Mouse (Mus musculus): ENCODE data around the gene Tbc1d13. TPM values are rescaled to one million over a fixed set of nuclear protein-coding genes. Genes with fewer than 3 reads are reported as not detected.
"Not testable (repeated sequence)": the region's sequence is repeated elsewhere in the genome, so short reads cannot be mapped to it uniquely, and the experiment has no call there.

The Tbc1d13 gene
- polyA plus RNA-seq, 1 experiment from 2014 or later: 13.7 TPM

GRCm38 (mm10) chr2:30164340-30164932 lies 30.9 kb downstream of the Tbc1d13 start:
- WGBS: 54% methylated on average over 9 of the region's 9 CpGs
- Histone ChIP-seq H3K36me3 (no peaks in the 10 kb centered on the region), H3K9me3 (peaks cover 12% of the 10 kb centered on the region), H3K9ac (no peak overlapping the region), H3K4me3 (no peak overlapping the region), H3K27me3 (no peaks in the 10 kb centered on the region), H3K4me1 (no peaks in the 10 kb centered on the region), H3K27ac (no peak overlapping the region), H3K4me2 (no peak overlapping the region)
- no peak for ATAC-seq (ENCODE audit: insufficient number of reproducible peaks, insufficient read depth, low FRiP score, low TSS enrichment, low read depth)

GRCm38 (mm10) chr2:30166677-30167076 lies 33.1 kb downstream of the Tbc1d13 start:
- Histone ChIP-seq H3K4me2 (no peak overlapping the region), H3K9ac (no peak overlapping the region), H3K4me3 (no peak overlapping the region), H3K36me3 (no peaks in the 10 kb centered on the region), H3K9me3 (peaks cover 12% of the 10 kb centered on the region), H3K4me1 (0 out of 2 replicates have a peak, but pooled peaks cover 3% of the 10 kb centered on the region), H3K27me3 (no peaks in the 10 kb centered on the region), H3K27ac (no peak overlapping the region)
- ATAC-seq (ENCODE audit: insufficient number of reproducible peaks, insufficient read depth, low FRiP score, low TSS enrichment, low read depth): no peak
- WGBS: 61% methylated on average over 4 of the region's 4 CpGs

DNA sequence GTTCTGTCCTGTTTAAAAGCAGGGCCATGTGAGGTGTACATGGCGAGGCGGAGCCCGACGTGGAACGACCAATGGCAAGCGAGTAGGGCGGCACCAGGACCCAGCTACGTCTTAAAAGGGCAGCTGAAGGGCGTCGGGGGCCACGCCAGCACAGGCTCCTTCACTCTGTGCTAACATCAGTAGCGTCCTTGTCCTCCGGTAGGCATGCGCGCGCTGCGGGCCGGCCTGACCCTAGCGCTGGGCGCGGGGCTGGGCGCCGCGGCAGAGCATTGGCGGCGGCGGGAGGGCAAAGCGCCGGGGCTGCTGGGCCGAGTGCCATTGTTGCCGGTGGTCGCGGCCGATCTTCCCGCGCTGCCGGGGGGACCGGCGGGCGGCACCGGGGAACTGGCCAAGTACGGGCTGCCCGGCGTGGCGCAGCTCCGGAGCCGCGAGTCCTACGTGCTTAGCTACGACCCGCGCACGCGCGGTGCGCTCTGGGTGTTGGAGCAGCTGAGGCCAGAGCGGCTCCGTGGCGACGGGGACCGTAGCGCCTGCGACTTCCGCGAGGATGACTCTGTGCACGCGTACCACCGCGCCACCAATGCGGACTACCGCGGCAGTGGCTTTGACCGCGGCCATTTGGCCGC lies 37.9 kb downstream of the Tbc1d13 start, which contains the start of gene Endog:
Gene Endog (plus strand): TSS at position 123 of the 626 bp plus-strand sequence.
- peak; percentile 83 for ATAC-seq (ENCODE audit: insufficient number of reproducible peaks, insufficient read depth, low FRiP score, low TSS enrichment, low read depth)
- H3K36me3 ChIP-seq: peaks cover 40% of the 10 kb centered on the region
- H3K27ac ChIP-seq: peak within 1 kb of the TSS; percentile 85
- peaks cover 7% of the 10 kb centered on the region; the same call in 1 of the 2 replicates for H3K9me3 ChIP-seq
- no peaks in the 10 kb centered on the region; the same call in 1 of the 2 replicates for H3K27me3 ChIP-seq
- peaks cover 13% of the 10 kb centered on the region for H3K4me1 ChIP-seq
- H3K9ac ChIP-seq: peak within 1 kb of the TSS; percentile 79
- under 1% methylated on average over 75 of the region's 75 CpGs for WGBS
- peak within 1 kb of the TSS; percentile 69 for H3K4me3 ChIP-seq
- H3K4me2 ChIP-seq: peak within 1 kb of the TSS; percentile 95

- Histone ChIP-seq H3K9me3 (peaks cover 2% of the 10 kb centered on the region; the same call in 1 of the 2 replicates), H3K4me1 (peaks cover 16% of the 10 kb centered on the region), H3K27me3 (no peaks in the 10 kb centered on the region; the same call in 1 of the 2 replicates), H3K4me2 (peak overlapping the region; percentile 95), H3K27ac (peak overlapping the region; percentile 85), H3K9ac (peak overlapping the region; percentile 79), H3K4me3 (peak overlapping the region; percentile 69), H3K36me3 (peaks cover 45% of the 10 kb centered on the region)
- peak; percentile 5; the same call in 1 of the 2 replicates for ATAC-seq (ENCODE audit: insufficient number of reproducible peaks, insufficient read depth, low FRiP score, low TSS enrichment, low read depth)
- 1% methylated on average over 19 of the region's 19 CpGs for WGBS
Measured at GRCm38 (mm10) chr2:30171997-30172382, 38.4 kb downstream of the Tbc1d13 start.

- Histone ChIP-seq H3K9me3 (no peaks in the 10 kb centered on the region), H3K4me3 (no peak overlapping the region), H3K27me3 (no peaks in the 10 kb centered on the region; the same call in 1 of the 2 replicates), H3K27ac (no peak overlapping the region), H3K9ac (no peak overlapping the region), H3K36me3 (peaks cover 47% of the 10 kb centered on the region), H3K4me1 (peaks cover 25% of the 10 kb centered on the region), H3K4me2 (no peak overlapping the region)
- WGBS: 94% methylated on average over 20 of the region's 20 CpGs
- ATAC-seq (ENCODE audit: insufficient number of reproducible peaks, insufficient read depth, low FRiP score, low TSS enrichment, low read depth): no peak
Measured at GRCm38 (mm10) chr2:30173541-30174240, 40.1 kb downstream of the Tbc1d13 start.

DNA sequence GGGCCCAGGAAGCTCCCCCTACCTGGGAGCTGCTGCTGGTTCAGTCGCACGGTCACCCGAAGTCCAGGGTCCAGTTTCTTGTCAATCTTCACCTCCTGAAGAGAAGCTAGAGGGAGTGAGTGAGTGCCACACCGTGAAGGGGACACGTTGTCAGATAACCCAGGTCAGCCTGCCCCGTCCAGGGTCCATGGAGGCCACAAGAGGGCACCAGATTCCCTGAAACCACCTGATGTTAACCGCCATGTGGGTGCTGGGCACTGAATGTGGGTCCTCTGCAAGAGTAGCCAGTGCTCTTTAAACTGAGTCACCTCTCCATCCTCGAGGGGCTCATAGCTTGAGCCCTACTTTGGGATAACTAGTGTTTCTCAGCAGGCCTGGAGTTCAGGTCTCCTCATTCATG lies 42.4 kb downstream of the Tbc1d13 start:
- Histone ChIP-seq H3K9me3 (no peaks in the 10 kb centered on the region), H3K27me3 (no peaks in the 10 kb centered on the region; the same call in 1 of the 2 replicates), H3K36me3 (peaks cover 47% of the 10 kb centered on the region), H3K27ac (no peak overlapping the region), H3K9ac (no peak overlapping the region), H3K4me3 (no peak overlapping the region), H3K4me2 (no peak overlapping the region), H3K4me1 (peaks cover 25% of the 10 kb centered on the region)
- no peak for ATAC-seq (ENCODE audit: insufficient number of reproducible peaks, insufficient read depth, low FRiP score, low TSS enrichment, low read depth)
- WGBS: 91% methylated on average over 8 of the region's 8 CpGs

GRCm38 (mm10) chr2:30176561-30176960 lies 43.0 kb downstream of the Tbc1d13 start:
- Histone ChIP-seq H3K27me3 (no peaks in the 10 kb centered on the region; the same call in 1 of the 2 replicates), H3K36me3 (peaks cover 47% of the 10 kb centered on the region), H3K27ac (no peak overlapping the region), H3K4me1 (peaks cover 21% of the 10 kb centered on the region), H3K9me3 (no peaks in the 10 kb centered on the region), H3K4me2 (0 out of 2 replicates have a peak overlapping the region, but pooled peaks have one; percentile 80), H3K9ac (no peak overlapping the region), H3K4me3 (0 out of 2 replicates have a peak overlapping the region, but pooled peaks have one; percentile 86)
- WGBS: 92% methylated on average over 2 of the region's 2 CpGs
- no peak for ATAC-seq (ENCODE audit: insufficient number of reproducible peaks, insufficient read depth, low FRiP score, low TSS enrichment, low read depth)

- Histone ChIP-seq H3K4me3 (peak within 1 kb of the TSS; percentile 86), H3K27me3 (no peaks in the 10 kb centered on the region; the same call in 1 of the 2 replicates), H3K9me3 (no peaks in the 10 kb centered on the region), H3K4me1 (peaks cover 15% of the 10 kb centered on the region), H3K27ac (peak within 1 kb of the TSS; percentile 51; the same call in 1 of the 2 replicates), H3K4me2 (peak within 1 kb of the TSS; percentile 80), H3K36me3 (peaks cover 43% of the 10 kb centered on the region), H3K9ac (peak within 1 kb of the TSS; percentile 90)
- peak; percentile 98 for ATAC-seq (ENCODE audit: insufficient number of reproducible peaks, insufficient read depth, low FRiP score, low TSS enrichment, low read depth)
- 2% methylated on average over 54 of the region's 54 CpGs for WGBS
Measured at GRCm38 (mm10) chr2:30177700-30178675, 44.4 kb downstream of the Tbc1d13 start, which contains the start of gene Spout1. TSS of gene Spout1 (minus strand) at chr2:30178459.

GRCm38 (mm10) chr2:30178711-30179110 lies 45.2 kb downstream of the Tbc1d13 start:
- H3K27ac ChIP-seq; H3K9me3 ChIP-seq; H3K9ac ChIP-seq; ATAC-seq (ENCODE audit: insufficient number of reproducible peaks, insufficient read depth, low FRiP score, low TSS enrichment, low read depth); H3K27me3 ChIP-seq: not testable (repeated sequence)
- Histone ChIP-seq H3K36me3 (peaks cover 35% of the 10 kb centered on the region), H3K4me1 (peaks cover 12% of the 10 kb centered on the region), H3K4me3 (peak overlapping the region; percentile 86), H3K4me2 (peak overlapping the region; percentile 80)
- 59% methylated on average over 7 of the region's 7 CpGs for WGBS

DNA sequence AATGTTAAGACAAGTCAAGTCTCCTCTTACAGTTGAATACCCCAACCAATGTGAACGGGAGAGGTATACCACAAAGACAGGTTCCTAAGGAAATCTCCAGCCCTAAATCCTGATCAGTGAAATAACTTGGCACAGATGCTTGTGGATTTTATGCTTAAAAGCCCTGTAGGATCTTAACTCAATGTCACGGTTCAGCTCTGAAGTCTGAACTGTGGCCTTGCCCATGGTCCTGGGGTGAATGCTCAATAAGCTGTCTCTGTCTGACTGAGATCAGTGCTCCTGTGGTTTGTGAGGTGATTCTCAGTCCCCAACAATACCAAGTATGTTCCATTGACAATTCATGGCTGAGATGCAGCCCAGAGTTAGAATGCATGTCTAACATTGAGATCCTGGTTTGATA lies 48.9 kb downstream of the Tbc1d13 start:
- WGBS: 65% methylated on average over 2 of the region's 2 CpGs

More for the DNA sequence above, 48.9 kb downstream of the Tbc1d13 start:
- Histone ChIP-seq H3K27ac (no peak overlapping the region), H3K27me3 (no peaks in the 10 kb centered on the region), H3K4me2 (no peak overlapping the region), H3K9me3 (no peaks in the 10 kb centered on the region), H3K4me1 (peaks cover 5% of the 10 kb centered on the region), H3K36me3 (peaks cover 19% of the 10 kb centered on the region), H3K9ac (no peak overlapping the region), H3K4me3 (no peak overlapping the region)
- no peak for ATAC-seq (ENCODE audit: insufficient number of reproducible peaks, insufficient read depth, low FRiP score, low TSS enrichment, low read depth)

Data from embryonic facial prominence, embryonic 13.5 days (tissue).